Mouse (Mus musculus) kidney, adult 2 months (tissue): Measurements from ENCODE around the gene Chac2. TPM values are rescaled to one million over a fixed set of nuclear protein-coding genes. Genes with fewer than 3 reads are reported as not detected.
A peak's percentile ranks its signal among the peaks of the same experiment; 100 is the strongest.

Experiments used
- DNase-seq: peaks from one replicate; pipeline ENCODE4 v3.0.0; 2021
- H3K27ac ChIP-seq: fragments of 200-500 bp; 2 replicates; pipeline ENCODE4 v1.5.1; 2012; ENCODE audit warnings: low read depth, low read length, control low read depth, inconsistent platforms; ENCODE audit not compliant: insufficient read depth
- H3K27me3 ChIP-seq: fragments of 200-500 bp; replicated peaks from 2 replicates; pipeline ENCODE4 v1.6.1; 2012; ENCODE audit warnings: mild to moderate bottlenecking, moderate library complexity, low read length, inconsistent platforms; ENCODE audit not compliant: control insufficient read depth, insufficient read depth
- H3K36me3 ChIP-seq: fragments of 200-500 bp; 2 replicates; pipeline ENCODE4 v1.6.1; 2012; ENCODE audit warnings: mild to moderate bottlenecking, moderate library complexity, low read length, inconsistent platforms; ENCODE audit not compliant: control insufficient read depth, insufficient read depth
- H3K4me1 ChIP-seq: fragments of 200-500 bp; 2 replicates; pipeline ENCODE4 v1.6.1; 2011; ENCODE audit warnings: low read length; ENCODE audit not compliant: control insufficient read depth, insufficient read depth
- H3K4me3 ChIP-seq: fragments of 200-500 bp; 2 replicates; pipeline ENCODE4 v1.5.1; 2011; ENCODE audit warnings: mild to moderate bottlenecking, low read depth, low read length, control low read depth; ENCODE audit not compliant: insufficient read depth
- CTCF ChIP-seq: fragments of 200-500 bp; conservative IDR thresholded peaks from 2 replicates; pipeline ENCODE4 v1.5.1; 2011; ENCODE audit warnings: low read depth, mild to moderate bottlenecking, control low read depth, low read length, moderate library complexity, mixed read lengths; ENCODE audit not compliant: insufficient read depth, insufficient read length
- POLR2A ChIP-seq: fragments of 200-500 bp; IDR thresholded peaks from one replicate; pipeline ENCODE4 v1.6.1; 2011; ENCODE audit warnings: low read depth, low read length, control low read depth
- WGBS: fragments of 180-500 bp; shearing (Covaris S2); methylation state at CpG from one replicate; pipeline ENCODE4 v1.1.7; 2018; 5-methylcytosine and 5-hydroxymethylcytosine counted together
- polyA plus RNA-seq: library from polyadenylated mRNA; depleted of rRNA; stranded (reverse); fragments of >200 nt; gene quantifications from 2 replicates; pipeline ENCODE4 v1.2.3, GENCODE M21; 2012

Chac2 gene
- polyA plus RNA-seq, 1 experiment: 9.1 TPM

DNA sequence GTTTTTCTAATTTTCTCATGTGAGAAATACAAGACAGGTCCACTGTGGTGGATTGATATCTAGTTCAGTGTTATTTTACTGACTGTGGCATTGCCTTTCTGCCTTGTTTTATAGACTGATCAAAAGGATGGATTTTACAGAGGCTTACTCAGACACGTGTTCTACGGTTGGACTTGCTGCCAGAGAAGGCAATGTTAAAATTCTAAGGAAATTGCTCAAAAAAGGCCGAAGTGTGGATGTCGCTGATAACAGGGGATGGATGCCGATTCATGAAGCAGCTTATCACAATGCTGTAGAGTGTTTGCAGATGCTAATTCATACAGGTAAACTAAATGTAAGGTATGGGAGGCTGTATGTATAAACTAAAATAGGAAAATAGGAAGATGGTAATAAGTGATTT lies 12.0 kb upstream of the Chac2 start:
- Histone ChIP-seq H3K36me3 (no peaks in the 10 kb centered on the region), H3K4me1 (no peaks in the 10 kb centered on the region; the same call in 1 of the 2 replicates), H3K27me3 (no peaks in the 10 kb centered on the region), H3K4me3 (no peak overlapping the region), H3K27ac (no peak overlapping the region)
- TF ChIP-seq POLR2A (no peak), CTCF (no peak)
- no peak for DNase-seq
- 92% methylated on average over 5 of the region's 5 CpGs for WGBS

DNA sequence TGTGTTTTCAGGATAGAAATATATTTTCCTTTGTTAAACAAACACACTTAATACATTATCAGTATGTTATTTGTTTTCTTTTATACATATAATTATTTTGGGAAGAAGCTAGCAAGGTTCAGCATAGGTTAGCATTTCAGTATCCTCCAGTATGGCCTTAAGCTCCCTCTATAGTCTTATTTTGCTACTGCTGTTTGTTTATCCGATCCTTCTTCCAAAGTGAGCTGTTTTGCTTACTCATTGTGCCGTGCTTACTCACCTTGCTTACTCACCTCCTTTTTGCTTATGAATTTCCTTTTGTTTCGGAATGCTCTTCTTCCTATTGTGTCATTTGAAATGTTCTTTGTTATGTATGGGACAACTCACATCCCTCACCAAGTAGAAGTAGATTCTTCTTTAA lies 10.5 kb upstream of the Chac2 start:
- Histone ChIP-seq H3K36me3 (no peaks in the 10 kb centered on the region), H3K27me3 (no peaks in the 10 kb centered on the region), H3K4me1 (no peaks in the 10 kb centered on the region), H3K27ac (no peak overlapping the region), H3K4me3 (no peak overlapping the region)
- DNase-seq: no peak
- TF ChIP-seq CTCF (no peak), POLR2A (no peak)
- 75% methylated on average over 3 of the region's 3 CpGs for WGBS

DNA sequence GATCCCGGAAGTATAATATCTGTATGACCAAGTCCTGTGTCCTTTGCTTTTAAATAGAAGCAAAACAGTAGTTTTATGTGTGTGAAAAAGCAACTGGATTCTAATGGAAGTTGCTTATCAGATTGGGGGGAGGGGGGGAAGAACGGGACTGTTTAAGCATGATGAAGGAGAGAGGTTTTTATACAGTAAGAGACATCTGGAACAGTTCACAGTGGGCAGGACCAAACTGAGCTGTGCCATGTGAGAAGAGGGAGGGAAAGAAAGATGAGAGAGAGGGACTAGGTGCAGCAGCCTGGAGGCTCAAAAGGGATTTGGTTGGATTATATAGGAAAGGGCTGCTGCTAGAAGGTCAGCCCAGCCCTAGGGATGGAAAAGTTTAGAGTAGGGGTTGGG lies 471 bp upstream of the Chac2 start:
- TF ChIP-seq POLR2A (no peak), CTCF (no peak)
- 0% methylated on average over 2 of the region's 2 CpGs for WGBS
- peak overlapping the region; percentile 93 for H3K4me3 ChIP-seq

DNA sequence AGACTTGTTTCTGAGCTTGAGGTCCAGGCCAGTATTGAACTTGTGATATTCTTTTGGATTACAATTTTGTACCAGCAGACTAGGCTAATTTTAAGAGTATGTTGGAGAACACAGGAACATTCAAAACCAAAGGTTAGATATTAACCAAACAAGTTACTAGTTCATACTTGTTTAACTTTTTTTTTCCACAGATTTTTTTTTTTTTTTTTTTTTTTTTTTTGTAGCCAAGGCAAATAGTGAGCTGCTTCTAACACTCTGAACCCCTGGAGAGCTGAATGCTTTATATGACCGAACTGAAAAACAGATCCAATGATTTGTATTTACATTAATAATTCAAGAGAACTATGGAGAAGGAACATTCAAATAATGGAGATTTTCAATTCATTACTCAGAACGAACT lies 913 bp downstream of the Chac2 start:
- Histone ChIP-seq H3K36me3 (no peaks in the 10 kb centered on the region), H3K4me1 (peaks cover 7% of the 10 kb centered on the region; the same call in 1 of the 2 replicates), H3K27ac (no peak overlapping the region), H3K27me3 (no peaks in the 10 kb centered on the region), H3K4me3 (peak overlapping the region; percentile 19; the same call in 1 of the 2 replicates)
- 18% methylated on average over 2 of the region's 2 CpGs for WGBS
- peak; percentile 24 for DNase-seq
- no peak for TF ChIP-seq POLR2A
- TF ChIP-seq CTCF: no peak

More for the DNA sequence above, 471 bp upstream of the Chac2 start:
- no peak for DNase-seq
- no peaks in the 10 kb centered on the region for H3K36me3 ChIP-seq
- H3K4me1 ChIP-seq: peaks cover 7% of the 10 kb centered on the region; the same call in 1 of the 2 replicates
- H3K27me3 ChIP-seq: no peaks in the 10 kb centered on the region
- peak overlapping the region; percentile 1 for H3K27ac ChIP-seq

DNA sequence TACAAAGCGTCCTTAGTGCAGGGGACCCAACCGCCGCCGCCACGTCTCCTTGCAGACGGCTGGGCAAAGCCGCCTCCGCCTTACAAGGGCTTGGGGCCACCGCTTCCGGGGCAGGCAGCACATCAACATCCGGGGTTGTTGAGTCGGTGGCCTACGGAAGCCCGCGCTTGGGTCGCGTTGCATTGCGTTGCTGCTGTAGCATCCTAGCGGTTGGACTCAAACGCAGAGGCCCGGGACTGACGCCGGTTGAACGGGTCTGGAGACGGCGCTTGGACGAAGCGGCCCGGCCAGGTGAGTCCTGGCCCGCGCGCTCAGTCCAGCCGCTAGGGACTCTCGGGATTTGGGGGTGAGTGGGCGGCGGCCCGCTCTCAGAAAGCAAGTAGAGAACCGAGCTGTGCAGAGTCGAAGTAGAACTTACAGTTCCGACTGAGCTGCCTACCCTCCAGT lies 31.8 kb downstream of the Chac2 start, which contains the start of gene Erlec1:
Gene Erlec1 (minus strand): TSS at position 57 of the 447 bp plus-strand sequence.
- H3K36me3 ChIP-seq: peaks cover 5% of the 10 kb centered on the region
- DNase-seq: peak; percentile 91
- H3K27ac ChIP-seq: peak within 1 kb of the TSS; percentile 49
- TF ChIP-seq CTCF (no peak), POLR2A (peak; percentile 13)
- WGBS: under 1% methylated on average over 40 of the region's 40 CpGs
- H3K4me1 ChIP-seq: no peaks in the 10 kb centered on the region
- H3K27me3 ChIP-seq: no peaks in the 10 kb centered on the region
- H3K4me3 ChIP-seq: peak within 1 kb of the TSS; percentile 87

GRCm38 (mm10) chr11:30953469-30954154 lies 32.5 kb downstream of the Chac2 start:
- no peak for TF ChIP-seq POLR2A
- no peak for TF ChIP-seq CTCF
- Histone ChIP-seq H3K27me3 (no peaks in the 10 kb centered on the region), H3K36me3 (peaks cover 5% of the 10 kb centered on the region), H3K4me3 (peak overlapping the region; percentile 87), H3K4me1 (no peaks in the 10 kb centered on the region), H3K27ac (peak overlapping the region; percentile 49)
- 1% methylated on average over 25 of the region's 32 CpGs for WGBS
- DNase-seq: peak; percentile 48

GRCm38 (mm10) chr11:30952829-30953228 lies 33.3 kb downstream of the Chac2 start:
- no peaks in the 10 kb centered on the region for H3K4me1 ChIP-seq
- H3K27ac ChIP-seq: no peak overlapping the region
- no peak for TF ChIP-seq CTCF
- no peak for TF ChIP-seq POLR2A
- WGBS: 57% methylated on average over 5 of the region's 5 CpGs
- DNase-seq: no peak
- H3K4me3 ChIP-seq: no peak overlapping the region
- H3K36me3 ChIP-seq: peaks cover 5% of the 10 kb centered on the region
- H3K27me3 ChIP-seq: no peaks in the 10 kb centered on the region
